Mouse (Mus musculus): ENCODE results near the gene Rbfox3.

The Rbfox3 gene

GRCm38 (mm10) chr11:118906131-118906823 lies 5.1 kb downstream of the Rbfox3 start:
- DNase-seq (ENCODE audit: low spot score in 2 of 2), result no peak

- no peak for DNase-seq (ENCODE audit: low spot score in 2 of 2)
Observed at GRCm38 (mm10) chr11:118905656-118906055, 5.7 kb downstream of the Rbfox3 start.

GRCm38 (mm10) chr11:118904253-118904652 lies 7.1 kb downstream of the Rbfox3 start:
- no peak for DNase-seq (ENCODE audit: low spot score in 2 of 2)

- DNase-seq (ENCODE audit: low spot score in 2 of 2), result no peak
Observed at GRCm38 (mm10) chr11:118899771-118900545, 11.4 kb downstream of the Rbfox3 start.

GRCm38 (mm10) chr11:118898643-118899042 lies 12.8 kb downstream of the Rbfox3 start:
- no peak for DNase-seq (ENCODE audit: low spot score in 2 of 2)

DNA sequence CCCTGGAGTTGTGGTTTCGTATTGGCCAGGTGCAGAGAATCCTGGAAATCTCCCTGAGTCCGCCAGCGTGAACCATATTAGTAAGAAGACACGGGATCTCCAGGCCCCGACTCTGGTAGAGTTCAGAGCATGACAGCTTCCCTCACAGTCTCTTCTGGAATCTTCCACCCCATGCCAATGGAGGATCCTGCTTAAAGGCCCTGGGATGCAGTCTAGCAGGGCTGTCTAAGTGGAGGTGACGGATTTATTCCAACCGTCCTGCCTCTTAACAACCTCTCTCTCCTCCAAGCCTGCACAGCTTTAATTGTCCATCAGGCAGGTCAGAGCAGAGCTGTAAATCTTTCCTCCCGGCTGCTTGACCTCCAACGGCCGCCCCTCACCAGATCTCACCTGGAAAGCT lies 13.2 kb downstream of the Rbfox3 start:
- DNase-seq (ENCODE audit: low spot score in 2 of 2), result no peak

GRCm38 (mm10) chr11:118897114-118897841 lies 14.1 kb downstream of the Rbfox3 start:
- DNase-seq (ENCODE audit: low spot score in 2 of 2), result no peak

- no peak for DNase-seq (ENCODE audit: low spot score in 2 of 2)
Observed at GRCm38 (mm10) chr11:118896032-118896675, 15.2 kb downstream of the Rbfox3 start.

- DNase-seq (ENCODE audit: low spot score in 2 of 2), result no peak
Observed at GRCm38 (mm10) chr11:118894835-118895234, 16.6 kb downstream of the Rbfox3 start.

DNA sequence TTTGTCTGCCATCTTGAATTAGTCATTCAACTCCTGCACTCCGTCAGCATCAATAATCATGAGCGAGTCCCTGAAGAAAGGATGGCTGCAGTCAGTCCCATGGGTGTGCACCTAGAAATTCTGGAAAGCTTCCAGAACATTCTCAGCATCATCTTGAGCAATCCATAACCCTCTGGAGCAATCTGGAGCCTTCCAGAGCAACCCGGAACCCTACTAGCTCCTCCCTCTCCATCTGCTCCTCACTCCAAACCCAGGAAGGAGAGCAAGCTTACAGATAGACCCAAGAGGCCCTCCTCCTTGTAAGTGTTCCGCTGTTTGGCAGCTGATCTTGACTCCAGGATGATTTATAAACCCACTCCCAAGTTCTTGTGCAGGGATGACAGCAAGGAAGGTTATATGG lies 17.2 kb downstream of the Rbfox3 start:
- DNase-seq (ENCODE audit: low spot score in 2 of 2), result no peak

DNA sequence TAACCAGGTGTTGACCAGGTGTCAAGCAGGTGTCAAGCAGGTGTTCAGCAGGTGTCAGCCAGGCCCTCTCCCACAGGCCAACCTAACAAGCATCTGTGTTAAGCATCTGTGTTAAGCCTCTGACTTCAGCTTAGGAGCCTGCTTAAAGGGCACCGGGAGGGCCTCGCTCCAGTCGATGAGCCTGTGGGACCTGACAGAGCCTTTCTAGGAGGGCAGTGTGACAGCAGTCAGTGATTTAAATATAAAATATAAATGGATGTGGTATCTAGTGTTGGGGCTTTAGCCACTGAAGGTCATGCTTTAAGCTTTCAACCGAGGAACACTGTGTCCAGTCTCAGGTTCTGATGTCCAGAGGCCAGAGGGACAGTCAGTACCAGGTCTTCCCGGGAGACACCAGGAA lies 18.5 kb downstream of the Rbfox3 start:
- no peak for DNase-seq (ENCODE audit: low spot score in 2 of 2)

GRCm38 (mm10) chr11:118891516-118891915 lies 19.9 kb downstream of the Rbfox3 start:
- DNase-seq (ENCODE audit: low spot score in 2 of 2), result no peak

- no peak for DNase-seq (ENCODE audit: low spot score in 2 of 2)
Observed at GRCm38 (mm10) chr11:118890992-118891398, 20.4 kb downstream of the Rbfox3 start.

DNA sequence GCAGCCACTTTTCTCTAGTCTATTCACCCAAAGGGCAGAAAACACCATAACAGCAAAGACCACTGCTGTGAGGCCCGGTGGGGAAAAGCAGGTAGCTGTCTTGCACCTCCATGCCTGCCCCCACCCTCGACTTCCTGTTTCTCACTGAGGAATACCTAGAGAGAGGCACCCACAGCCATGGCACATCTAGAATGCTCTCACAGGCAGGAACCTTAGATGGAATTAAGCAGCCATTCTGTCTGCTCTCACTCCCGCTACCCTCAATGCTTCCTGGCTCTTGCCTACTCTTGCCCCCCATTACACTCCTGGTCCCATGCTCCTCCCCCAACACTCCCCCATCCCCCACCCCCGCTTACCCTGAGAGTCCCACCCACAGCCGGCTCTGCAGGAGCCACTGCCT lies 20.9 kb downstream of the Rbfox3 start:
- no peak for DNase-seq (ENCODE audit: low spot score in 2 of 2)

DNA sequence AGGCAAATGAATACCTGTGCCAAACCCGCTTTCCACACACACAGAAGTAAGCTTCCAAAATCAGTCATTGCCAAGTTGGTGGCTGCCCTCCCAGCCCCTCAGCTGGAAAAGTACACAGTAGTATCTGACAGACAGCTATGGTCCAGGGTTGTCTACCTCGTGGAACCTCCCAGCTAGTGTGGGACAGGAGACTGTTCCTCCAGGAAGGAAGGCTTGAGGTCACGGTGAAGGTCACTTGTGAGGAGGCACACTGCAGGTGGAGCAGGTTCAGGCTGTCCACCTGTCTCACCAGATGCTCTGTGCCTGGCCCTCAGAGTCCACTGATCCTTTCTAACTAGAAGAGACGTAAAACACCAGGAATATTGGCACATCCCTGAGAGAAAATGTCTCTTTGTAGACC lies 21.9 kb downstream of the Rbfox3 start:
- DNase-seq (ENCODE audit: low spot score in 2 of 2), result no peak

- no peak for DNase-seq (ENCODE audit: low spot score in 2 of 2)
Observed at GRCm38 (mm10) chr11:118888426-118888825, 23.0 kb downstream of the Rbfox3 start.

- no peak for DNase-seq (ENCODE audit: low spot score in 2 of 2)
Observed at GRCm38 (mm10) chr11:118887206-118887605, 24.2 kb downstream of the Rbfox3 start.

DNA sequence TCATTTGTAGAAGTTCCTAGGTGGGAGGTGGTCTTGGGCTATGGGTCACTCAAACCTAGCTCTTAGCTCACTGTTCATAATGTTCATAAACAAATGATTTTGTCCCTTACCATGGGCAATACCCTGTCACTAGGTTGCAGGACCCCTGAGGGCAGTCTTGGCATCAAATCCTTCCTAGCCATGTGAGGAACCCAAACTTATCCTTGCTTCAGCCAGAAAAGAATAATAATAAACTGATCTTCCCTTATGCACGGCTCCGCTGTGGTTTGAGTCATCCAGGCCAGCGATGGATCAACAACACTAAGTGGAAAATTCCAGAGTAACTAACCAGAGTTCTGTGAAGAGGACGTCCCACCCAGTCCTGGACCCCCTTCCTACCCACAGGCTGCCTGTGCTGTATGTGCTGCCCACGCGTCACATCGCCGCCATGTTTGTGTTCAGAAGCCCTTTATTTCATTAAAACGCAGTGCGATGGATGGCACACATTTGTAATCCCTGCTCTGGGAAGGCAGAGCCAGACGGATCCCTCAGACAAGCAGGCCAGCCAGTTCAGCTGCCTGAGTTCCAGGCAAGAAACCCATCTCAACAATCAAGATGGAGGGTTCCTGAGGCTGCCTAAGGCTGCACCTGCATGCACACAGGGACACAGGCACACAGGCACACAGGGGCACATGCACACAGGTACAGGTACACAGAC lies 25.0 kb downstream of the Rbfox3 start:
- DNase-seq (ENCODE audit: low spot score in 2 of 2), result no peak

GRCm38 (mm10) chr11:118885604-118886003 lies 25.8 kb downstream of the Rbfox3 start:
- no peak for DNase-seq (ENCODE audit: low spot score in 2 of 2)

DNA sequence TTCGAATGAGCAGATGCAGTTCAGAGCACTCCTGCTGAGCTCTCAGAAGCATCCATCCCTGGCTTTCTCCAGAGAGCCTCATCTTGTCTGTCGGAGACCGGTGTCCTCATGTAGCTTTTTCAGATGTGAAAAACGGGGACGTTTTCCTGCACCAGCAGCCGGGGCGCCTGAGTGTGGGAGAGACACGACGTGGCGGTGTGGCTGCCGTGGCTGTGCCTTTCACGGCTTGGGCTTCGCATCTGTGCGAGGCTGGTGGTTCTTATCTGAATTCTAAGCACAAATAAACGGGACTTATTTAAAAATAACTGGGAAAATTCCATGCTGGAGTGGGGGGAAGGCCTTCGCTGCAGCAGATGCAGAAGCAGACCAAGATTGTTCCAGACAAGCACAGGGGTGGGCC lies 26.3 kb downstream of the Rbfox3 start:
- no peak for DNase-seq (ENCODE audit: low spot score in 2 of 2)

DNA sequence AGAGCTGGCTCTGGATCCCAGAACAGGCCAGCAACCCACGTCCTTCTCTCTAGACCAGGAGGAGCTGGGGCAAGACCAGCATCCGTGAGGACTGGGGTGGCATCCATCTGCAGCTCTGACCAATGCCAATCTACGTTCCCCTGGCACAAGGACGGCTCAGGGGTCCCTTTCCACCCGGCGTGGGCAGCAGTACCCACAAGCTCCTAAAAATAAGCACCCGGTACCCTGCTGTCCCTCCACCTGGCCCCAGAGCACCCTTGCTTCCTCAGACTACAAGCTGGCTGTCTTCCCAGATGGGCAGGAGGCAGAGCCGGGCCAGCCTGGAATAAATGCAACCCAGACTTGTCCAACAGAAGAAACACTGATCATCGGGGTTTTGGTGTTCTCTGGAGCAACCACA lies 28.3 kb downstream of the Rbfox3 start:
- no peak for DNase-seq (ENCODE audit: low spot score in 2 of 2)

Data from spleen, postnatal 10 days (tissue).